Mouse (Mus musculus) hindbrain, embryonic 16.5 days (tissue): ENCODE results near the gene Fam53a. TPM values are rescaled to one million over a fixed set of nuclear protein-coding genes. Genes with fewer than 3 reads are reported as not detected.
A peak's percentile ranks its signal among the peaks of the same experiment; 100 is the strongest.

Source experiments
- ATAC-seq: fragments of 200-750 bp; cut with Nextera tagmentation; 2 replicates; pipeline ENCODE4 v1.8.0; 2017; ENCODE audit warnings: moderate TSS enrichment, moderate library complexity
- H3K27ac ChIP-seq: fragments of 300-500 bp; sonication (generic); 2 replicates; pipeline ENCODE4 v1.5.1; 2014; ENCODE audit warnings: low read depth, mild to moderate bottlenecking, control low read depth, low read length, moderate library complexity
- H3K27me3 ChIP-seq: fragments of 300-500 bp; sonication (generic); replicated peaks from 2 replicates; pipeline ENCODE4 v1.6.1; 2014; ENCODE audit warnings: low read length; ENCODE audit not compliant: control insufficient read depth, insufficient read depth
- H3K36me3 ChIP-seq: fragments of 300-500 bp; sonication (generic); 2 replicates; pipeline ENCODE4 v1.6.1; 2014; ENCODE audit warnings: mild to moderate bottlenecking, low read length, moderate library complexity, mixed read lengths; ENCODE audit not compliant: control insufficient read depth, insufficient read depth
- H3K4me1 ChIP-seq: fragments of 300-500 bp; sonication (generic); 2 replicates; pipeline ENCODE4 v1.6.1; 2014; ENCODE audit warnings: low read depth, low read length; ENCODE audit not compliant: control insufficient read depth, insufficient read depth
- H3K4me2 ChIP-seq: fragments of 300-500 bp; sonication (generic); 2 replicates; pipeline ENCODE4 v1.6.1; 2014; ENCODE audit warnings: mild to moderate bottlenecking, low read length, control low read depth, moderate library complexity
- H3K4me3 ChIP-seq: fragments of 300-500 bp; sonication (generic); 2 replicates; pipeline ENCODE4 v1.5.1; 2014; ENCODE audit warnings: mild to moderate bottlenecking, low read length, control low read depth, moderate library complexity
- H3K9ac ChIP-seq: fragments of 300-500 bp; sonication (generic); 2 replicates; pipeline ENCODE4 v1.6.1; 2014; ENCODE audit warnings: low read depth, mild to moderate bottlenecking, control low read depth, low read length, moderate library complexity
- H3K9me3 ChIP-seq: fragments of 300-500 bp; sonication (generic); 2 replicates; pipeline ENCODE4 v1.6.1; 2014; ENCODE audit warnings: mild to moderate bottlenecking, low read length, moderate library complexity; ENCODE audit not compliant: control insufficient read depth
- WGBS: fragments of 180-500 bp; shearing (Covaris S2); extraction: QIAGEN DNeasy Blood & Tissue Kit; methylation state at CpG from one replicate; pipeline ENCODE4 v1.1.7; 2014; 5-methylcytosine and 5-hydroxymethylcytosine counted together
- polyA plus RNA-seq: library from polyadenylated mRNA; unstranded; fragments of >200 nt; fragmentation: Nextera tagmentation; extraction: Ambion mirVana; gene quantifications from 2 replicates; pipeline ENCODE4 v1.2.1, GENCODE M21; 2015

Gene Fam53a
- polyA plus RNA-seq = 28.4 and 33.0 TPM in 2 replicates

DNA sequence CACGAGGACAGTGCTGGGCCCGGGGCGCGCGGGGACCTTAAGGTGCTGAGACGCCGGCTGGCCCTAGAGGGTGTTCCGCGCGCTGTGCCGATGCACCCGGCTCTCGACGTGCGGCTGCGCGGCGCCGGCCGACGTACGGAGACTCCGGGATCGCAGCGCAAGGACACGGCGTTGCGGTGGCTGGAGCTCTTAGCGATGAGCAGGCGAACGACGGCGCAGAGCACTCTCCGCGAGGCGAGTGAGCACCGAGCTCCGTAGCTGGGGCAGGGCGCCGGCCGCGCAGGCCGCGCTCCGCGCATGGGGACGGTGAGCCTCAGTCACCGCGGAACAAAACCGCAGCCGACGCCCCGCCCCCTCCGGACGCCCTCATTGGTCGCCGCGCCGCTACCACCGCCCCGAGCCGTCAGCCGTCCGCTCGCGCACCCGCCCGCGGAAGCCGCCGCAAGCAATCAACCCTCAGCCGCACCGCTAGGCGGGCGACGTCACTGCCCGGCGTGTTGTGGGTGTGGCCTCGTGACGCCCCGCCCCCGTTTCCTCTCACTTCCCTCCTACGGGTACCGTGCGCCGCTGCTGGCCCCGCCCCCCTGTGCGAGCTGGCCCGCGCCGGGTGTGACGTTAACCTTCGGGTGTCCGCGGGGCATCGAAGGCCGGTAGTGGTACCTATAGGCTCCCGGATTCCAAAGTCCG is at the start of gene Fam53a, which contains the start of gene Gm9903:
TSS of gene Fam53a (minus strand) at position 335 of the 687 bp plus-strand sequence.
TSS of gene Gm9903 (plus strand) at position 625 of the 687 bp plus-strand sequence.
- WGBS = 0% methylated on average over 50 of the region's 99 CpGs
- H3K27ac ChIP-seq = peak within 1 kb of the TSS; percentile 82
- H3K9me3 ChIP-seq = no peaks in the 10 kb centered on the region
- H3K4me3 ChIP-seq = peak within 1 kb of the TSS; percentile 77
- H3K4me2 ChIP-seq = peak within 1 kb of the TSS; percentile 66
- no peaks in the 10 kb centered on the region for H3K36me3 ChIP-seq
- peak within 1 kb of the TSS; percentile 80 for H3K9ac ChIP-seq
- no peaks in the 10 kb centered on the region for H3K27me3 ChIP-seq
- peaks cover 15% of the 10 kb centered on the region for H3K4me1 ChIP-seq
- ATAC-seq = peak; percentile 96

DNA sequence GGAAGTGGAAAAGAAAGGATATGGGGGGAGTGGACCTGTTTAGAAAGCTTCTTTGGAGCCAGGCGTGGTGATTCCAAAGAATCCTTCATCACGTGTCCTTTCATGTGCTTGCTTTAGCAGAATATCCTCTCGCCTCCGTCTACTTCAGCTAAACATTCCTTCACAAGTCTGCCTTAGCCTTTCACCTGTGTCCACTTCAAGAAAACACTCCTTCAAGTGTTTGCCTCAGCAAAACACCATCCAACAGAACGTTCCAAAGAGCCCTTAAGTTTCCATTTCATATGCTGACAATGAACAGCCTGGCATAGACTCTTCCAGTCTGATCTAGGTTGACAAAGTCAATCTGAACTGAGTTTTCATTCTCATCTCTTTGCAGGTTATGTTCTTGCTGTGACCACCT is 48.8 kb upstream of the Fam53a start:
- no peaks in the 10 kb centered on the region for H3K36me3 ChIP-seq
- no peak overlapping the region for H3K4me2 ChIP-seq
- no peak overlapping the region for H3K27ac ChIP-seq

DNA sequence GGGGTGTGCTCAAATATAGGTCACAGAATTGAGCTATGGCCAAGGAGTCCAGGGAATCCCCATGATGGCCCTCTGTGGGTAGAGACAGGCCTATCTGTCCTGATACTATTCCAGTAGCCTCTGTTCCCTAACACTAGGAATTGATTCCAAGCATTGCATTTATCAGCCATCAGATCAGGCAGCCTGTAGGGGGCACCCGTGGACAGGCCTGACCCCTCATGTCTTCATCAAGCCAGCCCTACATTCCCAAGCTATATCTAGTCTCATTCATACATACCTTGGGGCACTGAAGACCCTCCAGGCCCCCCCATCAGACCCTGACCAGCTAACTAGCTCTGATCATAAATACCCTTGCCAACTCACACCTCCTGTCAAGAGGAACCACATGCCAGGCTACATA is 46.5 kb upstream of the Fam53a start:
- Histone ChIP-seq H3K27ac (no peak overlapping the region), H3K9ac (no peak overlapping the region), H3K4me3 (no peak overlapping the region), H3K36me3 (no peaks in the 10 kb centered on the region), H3K27me3 (no peaks in the 10 kb centered on the region), H3K9me3 (no peaks in the 10 kb centered on the region), H3K4me1 (peaks cover 4% of the 10 kb centered on the region; the same call in 1 of the 2 replicates), H3K4me2 (no peak overlapping the region)
- 5% methylated on average over 1 of the region's 1 CpGs for WGBS
- ATAC-seq = no peak

More for the DNA sequence above, 48.8 kb upstream of the Fam53a start:
- H3K4me1 ChIP-seq = peaks cover 4% of the 10 kb centered on the region; the same call in 1 of the 2 replicates
- 87% methylated on average over 5 of the region's 5 CpGs for WGBS
- H3K4me3 ChIP-seq = no peak overlapping the region
- H3K27me3 ChIP-seq = no peaks in the 10 kb centered on the region
- H3K9ac ChIP-seq = no peak overlapping the region
- no peak for ATAC-seq
- no peaks in the 10 kb centered on the region for H3K9me3 ChIP-seq

DNA sequence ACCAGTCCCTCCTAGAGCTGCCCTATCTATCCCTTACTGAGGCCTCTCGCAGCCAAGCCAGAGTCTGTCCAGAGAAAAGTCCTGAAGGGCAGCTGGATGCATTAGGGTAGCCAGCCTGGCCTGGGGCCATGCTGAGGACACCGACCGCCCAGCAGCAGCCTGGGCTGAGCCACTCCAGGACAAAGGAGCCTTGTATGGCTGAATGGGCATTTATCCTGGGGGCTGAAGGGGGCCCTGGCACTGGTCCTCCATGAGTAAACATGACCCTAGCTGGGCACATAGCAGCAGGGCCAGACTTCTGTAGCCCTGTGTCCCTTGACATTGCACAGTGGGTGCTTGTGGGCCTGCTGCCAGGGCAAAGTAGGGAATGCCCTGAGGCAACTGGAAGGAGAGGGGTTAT is 45.0 kb upstream of the Fam53a start:
- H3K9ac ChIP-seq = no peak overlapping the region
- H3K27me3 ChIP-seq = no peaks in the 10 kb centered on the region
- peaks cover 4% of the 10 kb centered on the region; the same call in 1 of the 2 replicates for H3K4me1 ChIP-seq
- H3K9me3 ChIP-seq = no peaks in the 10 kb centered on the region
- H3K36me3 ChIP-seq = no peaks in the 10 kb centered on the region
- H3K27ac ChIP-seq = no peak overlapping the region; the same call in 1 of the 2 replicates
- no peak overlapping the region for H3K4me2 ChIP-seq
- H3K4me3 ChIP-seq = no peak overlapping the region
- WGBS = 42% methylated on average over 3 of the region's 3 CpGs
- peak; percentile 96 for ATAC-seq

DNA sequence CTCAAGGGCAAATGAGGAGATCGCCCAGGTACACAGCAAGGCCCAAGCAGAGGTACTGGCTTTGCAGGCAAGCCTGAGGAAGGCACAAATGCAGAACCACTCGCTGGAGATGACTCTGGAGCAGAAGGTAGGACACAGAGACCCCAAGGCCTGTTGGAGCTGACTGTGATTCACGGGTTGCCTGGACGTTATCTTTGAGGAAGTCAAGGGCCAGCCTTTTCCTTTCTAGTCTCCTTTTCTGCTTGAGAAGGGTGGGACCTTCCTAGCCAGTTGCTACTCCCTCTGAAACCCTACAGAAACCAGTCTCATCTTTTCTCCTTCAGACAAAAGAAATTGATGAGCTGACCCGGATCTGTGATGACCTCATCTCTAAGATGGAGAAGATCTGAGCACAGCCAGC is 42.2 kb upstream of the Fam53a start:
- WGBS = 85% methylated on average over 5 of the region's 5 CpGs

DNA sequence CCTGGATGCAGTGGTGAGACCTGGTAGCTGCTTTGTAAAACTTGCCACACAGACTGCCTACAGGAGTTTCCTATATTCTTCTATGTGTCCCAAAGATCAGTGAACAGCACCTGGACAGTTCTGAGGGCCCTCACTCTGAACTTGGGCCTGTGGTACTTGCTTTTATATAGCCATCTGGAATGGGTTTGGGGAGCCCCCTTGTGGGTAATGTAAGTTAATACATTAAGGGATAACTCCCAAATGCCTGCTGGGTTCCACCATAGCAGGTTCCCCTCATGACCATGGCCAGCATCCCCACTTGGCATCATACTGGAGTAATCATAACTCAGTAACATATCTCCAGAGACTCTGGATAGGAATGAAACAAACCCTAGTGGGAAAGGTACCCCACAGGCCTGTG is 38.8 kb upstream of the Fam53a start:
- H3K4me2 ChIP-seq = no peak overlapping the region
- no peak for ATAC-seq
- H3K27ac ChIP-seq = no peak overlapping the region
- H3K27me3 ChIP-seq = no peaks in the 10 kb centered on the region
- H3K4me3 ChIP-seq = no peak overlapping the region
- H3K4me1 ChIP-seq = no peaks in the 10 kb centered on the region
- H3K9me3 ChIP-seq = no peaks in the 10 kb centered on the region
- no peaks in the 10 kb centered on the region; the same call in 1 of the 2 replicates for H3K36me3 ChIP-seq
- no peak overlapping the region for H3K9ac ChIP-seq

More for the DNA sequence above, 42.2 kb upstream of the Fam53a start:
- Histone ChIP-seq H3K9ac (no peak overlapping the region), H3K4me1 (peaks cover 4% of the 10 kb centered on the region; the same call in 1 of the 2 replicates), H3K36me3 (no peaks in the 10 kb centered on the region; the same call in 1 of the 2 replicates), H3K9me3 (no peaks in the 10 kb centered on the region), H3K27me3 (no peaks in the 10 kb centered on the region), H3K4me3 (no peak overlapping the region), H3K27ac (no peak overlapping the region), H3K4me2 (no peak overlapping the region)
- ATAC-seq = no peak

DNA sequence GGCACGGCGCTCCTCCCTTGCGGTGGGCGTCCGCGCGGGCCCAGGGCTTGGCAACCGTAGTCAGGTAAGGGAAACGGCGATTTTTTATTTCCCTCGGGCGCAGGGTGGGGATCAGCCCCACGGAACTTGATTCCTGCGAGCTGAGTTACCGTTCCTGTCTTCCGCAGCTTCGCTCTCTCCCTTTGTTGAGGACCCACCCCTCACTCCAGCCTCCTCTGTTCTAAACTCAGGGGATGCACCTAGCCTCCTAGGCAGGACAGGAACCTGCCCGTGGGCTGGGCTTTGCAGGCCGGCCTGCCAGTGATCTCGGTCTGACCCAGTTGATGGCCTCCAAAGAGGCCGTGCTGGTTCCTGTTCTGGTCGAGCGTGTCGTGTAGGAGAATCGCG is 29.2 kb upstream of the Fam53a start:
- H3K9ac ChIP-seq = peak overlapping the region; percentile 57
- peak overlapping the region; percentile 90 for H3K4me2 ChIP-seq
- H3K4me3 ChIP-seq = peak overlapping the region; percentile 86
- H3K36me3 ChIP-seq = 0 out of 2 replicates have a peak, but pooled peaks cover 4% of the 10 kb centered on the region
- ATAC-seq = no peak
- 0% methylated on average over 23 of the region's 26 CpGs for WGBS
- H3K27ac ChIP-seq = no peak overlapping the region
- H3K4me1 ChIP-seq = peaks cover 22% of the 10 kb centered on the region
- H3K27me3 ChIP-seq = no peaks in the 10 kb centered on the region
- H3K9me3 ChIP-seq = no peaks in the 10 kb centered on the region

DNA sequence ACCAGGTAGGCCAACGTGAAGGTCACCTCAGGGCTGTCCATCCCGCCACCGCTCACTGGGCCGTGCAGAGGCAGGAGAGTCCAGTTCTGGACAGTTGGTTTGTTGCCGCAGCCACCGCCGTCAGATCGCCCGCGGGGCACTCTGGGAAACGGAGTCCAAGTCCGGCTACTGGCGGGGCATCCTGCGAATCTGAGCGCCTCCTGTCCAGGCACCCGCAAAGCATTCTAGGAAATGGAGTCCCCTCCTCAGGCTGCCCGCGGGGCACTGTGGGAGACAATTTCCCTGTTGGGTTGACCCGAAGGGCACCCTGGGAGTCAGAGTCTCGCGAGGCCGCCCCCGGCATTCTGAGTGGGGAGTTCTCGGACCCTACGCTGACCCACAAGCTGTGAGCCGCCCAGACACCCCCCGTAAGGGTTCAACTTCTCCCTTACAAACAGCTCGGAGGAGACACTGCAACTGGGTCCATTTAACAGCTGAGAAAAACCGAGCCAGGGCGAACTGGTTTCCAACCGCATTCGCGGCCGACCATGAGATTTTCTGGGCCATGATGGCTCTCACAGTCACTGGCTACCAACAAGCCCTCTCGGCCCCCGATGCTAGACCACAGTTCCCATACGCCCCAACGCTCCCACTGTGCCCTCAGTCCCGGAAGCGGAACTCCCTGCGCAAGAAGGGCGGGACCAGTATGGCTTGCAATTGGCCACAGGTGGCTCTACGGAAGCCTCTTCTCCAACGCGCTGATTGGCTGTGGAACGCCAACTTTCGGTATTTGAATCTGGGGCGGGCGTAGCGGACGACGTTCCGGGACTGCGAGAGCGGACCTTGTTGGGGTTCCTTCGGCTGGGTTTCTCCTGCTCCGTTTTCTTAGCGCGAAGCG is 28.6 kb upstream of the Fam53a start, which contains the start of the genes Tacc3 and Tmem129:
TSS of gene Tacc3 (plus strand) at position 342 of the 877 bp plus-strand sequence.
TSS of gene Tmem129 (minus strand) at position 630 of the 877 bp plus-strand sequence.
- Histone ChIP-seq H3K4me3 (peak within 1 kb of the TSS; percentile 86), H3K27ac (peak within 1 kb of the TSS; percentile 98), H3K4me1 (peaks cover 22% of the 10 kb centered on the region), H3K9me3 (no peaks in the 10 kb centered on the region), H3K4me2 (peak within 1 kb of the TSS; percentile 90), H3K27me3 (no peaks in the 10 kb centered on the region), H3K9ac (peak within 1 kb of the TSS; percentile 84), H3K36me3 (0 out of 2 replicates have a peak, but pooled peaks cover 4% of the 10 kb centered on the region)
- peak; percentile 97 for ATAC-seq
- WGBS = under 1% methylated on average over 57 of the region's 60 CpGs
